Mouse (Mus musculus): Measurements from ENCODE around the gene Epha3.
A peak's percentile ranks its signal among the peaks of the same experiment; 100 is the strongest.

Epha3 gene

DNA sequence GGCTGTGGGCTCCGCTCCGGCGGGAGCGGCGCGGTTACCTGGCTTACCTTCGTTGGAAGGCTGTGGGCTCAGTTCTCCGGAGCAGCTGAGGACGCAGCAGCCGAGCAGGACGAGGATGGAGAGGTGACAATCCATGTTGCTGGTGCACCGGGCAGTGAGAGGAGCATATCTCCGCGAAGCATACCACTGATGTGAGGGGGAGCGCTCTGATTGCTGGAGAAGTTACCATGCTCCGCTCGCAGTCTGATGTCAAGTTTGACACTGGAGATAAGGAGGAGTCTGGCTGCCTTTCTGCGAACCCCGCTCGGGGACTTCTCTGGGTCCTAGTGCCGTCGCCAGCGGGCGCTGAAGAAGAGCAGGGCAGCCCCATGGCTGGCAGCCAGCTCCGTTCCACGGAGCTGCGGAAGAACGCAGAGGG, at the start of gene Epha3:
Gene Epha3, minus strand, starts transcription at position 263 of the 418 bp plus-strand sequence.
- peak; percentile 86 for DNase-seq (ENCODE audit: low spot score)

GRCm38 (mm10) chr16:63903425-63903824, 39.5 kb upstream of the Epha3 start:
- DNase-seq (ENCODE audit: low spot score) = peak; percentile 13

GRCm38 (mm10) chr16:63881190-63881589, 17.2 kb upstream of the Epha3 start:
- no peak for DNase-seq (ENCODE audit: low spot score)

DNA sequence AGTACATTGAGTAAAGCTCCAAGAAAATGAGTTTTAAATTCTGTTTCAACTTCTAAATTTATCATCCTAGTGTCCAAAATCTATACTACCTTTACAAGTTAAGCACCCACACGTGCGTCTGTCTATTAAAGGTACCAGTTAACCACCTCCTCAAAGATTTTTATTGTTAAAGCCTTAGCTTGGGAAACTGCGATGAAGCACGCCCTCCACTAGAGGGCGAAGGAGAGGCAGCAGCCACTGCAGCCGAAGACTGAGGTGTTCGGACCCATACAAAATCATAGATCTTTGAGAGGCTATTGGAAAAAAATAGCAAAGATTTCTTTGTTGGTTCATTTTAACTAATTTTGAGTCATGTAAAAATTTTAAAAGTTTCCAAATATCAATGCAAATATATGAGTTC, 8.3 kb upstream of the Epha3 start:
- DNase-seq (ENCODE audit: low spot score) = peak; percentile 76

DNA sequence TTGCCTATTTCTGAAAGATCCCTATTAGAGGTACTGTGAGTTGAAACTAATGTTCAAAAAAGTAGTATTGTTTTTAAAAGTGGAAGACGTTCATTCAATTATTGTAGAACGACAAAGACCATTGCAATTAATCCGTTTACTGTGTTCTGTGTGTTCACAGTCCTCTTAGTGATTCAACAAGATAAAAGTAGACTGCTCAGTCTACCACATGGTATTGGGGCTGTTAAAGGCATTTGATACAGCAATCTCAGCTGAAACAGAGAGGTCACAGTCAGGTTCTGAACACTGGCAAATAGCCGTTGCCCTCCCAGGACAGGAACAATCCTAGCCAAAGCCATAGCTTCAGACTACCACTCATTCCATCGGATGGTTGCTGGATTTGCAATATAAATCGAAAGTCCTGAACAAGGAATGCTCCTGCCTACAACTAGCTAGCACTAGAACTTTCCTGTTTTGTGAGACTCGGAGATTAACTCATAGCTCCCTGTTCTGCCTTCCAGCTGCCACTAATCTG, 545 bp upstream of the Epha3 start:
- no peak for DNase-seq (ENCODE audit: low spot score)

DNA sequence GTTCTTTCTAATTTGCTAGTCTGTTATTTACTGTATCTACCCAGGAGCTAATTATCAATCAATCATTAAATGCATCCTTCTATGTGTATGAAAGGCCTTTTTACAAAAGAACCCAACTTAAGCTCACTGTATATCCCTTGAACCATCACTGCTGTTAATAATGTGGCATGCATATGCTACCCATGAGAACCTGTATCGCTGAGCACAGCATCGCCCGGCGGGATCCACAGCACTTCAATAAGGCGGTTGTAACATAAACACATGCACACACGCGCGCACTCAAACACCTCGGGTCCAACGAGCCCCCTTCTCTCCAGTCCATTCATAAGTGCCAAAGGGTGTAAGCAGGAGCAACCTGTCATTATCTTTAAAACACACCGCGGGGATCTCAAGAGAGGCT, 794 bp downstream of the Epha3 start:
- peak; percentile 60 for DNase-seq (ENCODE audit: low spot score)

GRCm38 (mm10) chr16:63857561-63857960, 6.4 kb downstream of the Epha3 start:
- DNase-seq (ENCODE audit: low spot score) = peak; percentile 43

DNA sequence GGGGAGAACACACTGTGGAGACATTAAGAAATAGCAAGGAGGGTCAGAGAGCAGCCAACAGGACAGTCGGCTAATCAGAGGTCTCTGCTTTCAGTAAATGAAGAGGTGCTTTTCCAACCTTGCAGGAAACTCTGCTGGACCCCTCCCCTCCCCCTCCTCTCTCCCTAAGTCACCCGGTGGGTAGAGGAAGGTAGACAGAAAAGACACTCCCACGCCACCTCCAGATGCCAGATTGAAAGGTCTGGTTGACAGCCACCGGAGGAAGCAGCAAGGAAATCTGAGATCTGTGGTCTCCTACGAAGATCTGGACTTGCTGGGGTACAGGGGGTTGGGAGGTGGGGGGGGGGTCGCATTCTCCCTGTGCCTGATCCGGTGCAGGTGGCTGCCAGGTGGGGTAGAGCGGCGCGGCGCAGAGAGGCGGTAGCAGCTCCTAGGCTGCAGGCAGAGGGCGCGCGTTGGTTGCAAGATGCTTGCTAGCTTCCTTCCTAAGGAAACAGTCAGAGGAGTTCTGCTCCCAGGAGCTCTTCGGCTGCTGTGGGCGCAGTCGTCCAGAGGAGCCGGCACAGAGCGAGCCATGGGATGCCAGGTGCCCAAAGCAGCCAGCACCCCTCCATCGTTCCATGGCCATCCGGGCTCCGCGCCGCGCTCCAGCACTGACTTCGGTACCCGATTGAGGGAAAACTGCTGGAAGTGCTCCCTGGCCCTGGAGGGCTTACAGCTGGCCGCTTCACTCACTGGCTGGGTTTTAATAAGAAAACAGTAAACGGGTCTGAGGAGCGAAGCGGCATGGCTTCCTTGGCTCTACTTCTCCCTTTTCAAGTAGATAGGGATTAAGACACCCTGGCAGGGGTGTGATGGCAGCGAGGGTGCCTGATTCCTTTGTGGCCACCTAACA, 7.1 kb downstream of the Epha3 start:
- DNase-seq (ENCODE audit: low spot score) = peak; percentile 92

DNA sequence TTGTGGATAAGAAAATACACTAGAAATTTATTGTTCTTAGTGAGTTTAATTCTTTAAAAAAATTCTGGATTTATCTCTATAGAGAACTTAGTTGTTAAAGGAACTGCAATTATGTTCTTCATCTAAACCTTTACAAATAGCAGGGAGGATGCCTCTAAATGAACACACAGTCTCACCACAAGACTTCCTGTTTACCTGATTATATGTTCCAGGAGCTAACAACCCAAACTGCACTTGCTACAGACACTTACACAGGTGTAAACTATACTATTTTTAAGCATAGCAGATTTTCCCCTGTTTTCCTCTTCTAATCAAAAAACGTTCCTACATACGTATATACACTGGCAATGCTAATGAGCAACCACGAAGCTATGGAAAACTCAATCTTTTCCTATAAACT, 13.7 kb downstream of the Epha3 start:
- no peak for DNase-seq (ENCODE audit: low spot score)

- no peak for DNase-seq (ENCODE audit: low spot score)
Measured at GRCm38 (mm10) chr16:63842911-63843310, 21.1 kb downstream of the Epha3 start.

- no peak for DNase-seq (ENCODE audit: low spot score)
Measured at GRCm38 (mm10) chr16:63837466-63837865, 26.5 kb downstream of the Epha3 start.

DNA sequence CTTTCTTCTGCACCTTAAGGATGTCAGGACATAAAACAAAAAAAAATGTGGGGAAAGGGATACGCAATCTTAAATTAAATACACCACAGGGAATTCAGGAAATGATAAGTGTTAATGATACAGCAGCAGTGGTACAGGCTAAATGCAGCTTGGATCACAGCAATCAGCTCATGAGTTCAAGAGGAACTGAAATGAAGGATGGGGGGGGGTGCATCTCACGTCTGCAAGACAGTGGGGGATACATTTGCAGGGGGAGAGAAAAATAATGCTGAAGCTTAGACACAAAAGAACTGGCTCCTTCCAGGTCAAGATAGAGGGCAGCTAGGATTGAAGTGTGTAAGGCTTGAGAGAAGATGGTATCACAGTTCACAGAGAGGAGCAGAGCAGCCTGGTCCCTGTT, 42.8 kb downstream of the Epha3 start:
- no peak for DNase-seq (ENCODE audit: low spot score)

- DNase-seq (ENCODE audit: low spot score) = peak; percentile 46
Measured at GRCm38 (mm10) chr16:63817606-63818005, 46.4 kb downstream of the Epha3 start.

DNA sequence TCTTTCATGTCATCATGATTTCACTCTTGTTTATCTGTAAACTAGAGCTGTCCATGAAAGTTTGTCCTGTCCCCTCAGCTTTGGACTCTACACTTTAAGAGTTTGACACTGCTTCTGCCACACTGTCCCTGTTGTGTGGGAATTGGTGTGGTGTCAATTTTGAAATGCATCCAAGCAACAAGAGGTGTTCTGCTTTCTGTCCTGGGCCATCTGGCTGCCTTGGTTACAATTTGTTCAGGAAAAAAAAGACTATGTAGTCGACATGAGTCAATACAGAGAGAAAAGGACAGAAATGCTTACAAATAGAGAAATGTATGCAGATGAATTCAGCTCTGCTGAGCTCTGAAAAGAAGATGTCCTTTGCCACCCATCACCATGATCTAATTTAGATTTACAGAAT, 47.3 kb downstream of the Epha3 start:
- DNase-seq (ENCODE audit: low spot score) = peak; percentile 10

- peak; percentile 16 for DNase-seq (ENCODE audit: low spot score)
Measured at GRCm38 (mm10) chr16:63809871-63810270, 54.1 kb downstream of the Epha3 start.

GRCm38 (mm10) chr16:63808991-63809390, 55.0 kb downstream of the Epha3 start:
- DNase-seq (ENCODE audit: low spot score) = no peak

- peak; percentile 72 for DNase-seq (ENCODE audit: low spot score)
Measured at GRCm38 (mm10) chr16:63806437-63807129, 57.4 kb downstream of the Epha3 start.

- no peak for DNase-seq (ENCODE audit: low spot score)
Measured at GRCm38 (mm10) chr16:63806025-63806424, 58.0 kb downstream of the Epha3 start.

- DNase-seq (ENCODE audit: low spot score) = no peak
Measured at GRCm38 (mm10) chr16:63801436-63801835, 62.5 kb downstream of the Epha3 start.

DNA sequence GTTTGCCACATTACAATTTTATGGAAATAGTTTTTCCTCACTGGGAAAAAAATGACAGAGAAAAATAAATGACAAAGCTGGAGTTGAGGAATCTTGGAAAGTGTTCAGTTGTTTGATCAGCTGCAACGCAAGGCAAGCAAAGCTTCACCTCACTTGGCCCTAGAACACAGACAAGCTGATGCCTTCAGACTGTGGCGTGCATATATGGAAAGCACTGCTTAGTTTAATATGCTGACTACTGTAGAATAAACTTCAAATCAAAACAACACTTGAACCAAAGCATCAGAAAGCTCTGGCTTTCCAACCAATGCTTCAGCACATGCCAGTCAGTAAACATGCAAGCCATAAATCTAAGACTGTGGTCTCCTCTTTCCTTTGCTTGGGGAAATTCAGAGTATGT, 65.6 kb downstream of the Epha3 start:
- DNase-seq (ENCODE audit: low spot score) = no peak

GRCm38 (mm10) chr16:63794292-63794691, 69.7 kb downstream of the Epha3 start:
- DNase-seq (ENCODE audit: low spot score) = no peak

- DNase-seq (ENCODE audit: low spot score) = no peak
Measured at GRCm38 (mm10) chr16:63793805-63794204, 70.2 kb downstream of the Epha3 start.

DNA sequence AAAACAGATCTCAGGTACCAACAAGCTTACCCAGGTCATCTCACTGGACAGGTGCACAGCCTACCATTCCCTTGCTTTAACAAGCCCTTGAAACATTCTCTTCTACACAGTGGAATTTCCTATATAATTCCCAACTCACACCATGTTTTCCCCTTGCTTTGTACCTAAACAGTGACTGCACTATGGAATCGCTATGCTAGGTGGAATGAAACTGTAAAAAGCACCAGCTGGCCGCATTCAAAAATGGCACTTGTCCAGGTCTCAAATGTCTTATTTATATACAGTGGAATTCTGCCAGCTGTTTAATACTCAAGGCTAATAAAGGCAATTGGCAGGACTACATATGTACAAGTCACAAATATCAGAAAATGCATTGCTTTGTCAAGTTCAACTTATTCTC, 71.9 kb downstream of the Epha3 start:
- DNase-seq (ENCODE audit: low spot score) = no peak

All from embryo, embryonic 10 days (tissue).